Mouse (Mus musculus): ENCODE measurements around the gene Rpsa. TPM values are rescaled to one million over a fixed set of nuclear protein-coding genes. Genes with fewer than 3 reads are reported as not detected.

Gene Rpsa
- polyA plus RNA-seq, 1 experiment from 2014 or later, result 1,386 TPM

DNA sequence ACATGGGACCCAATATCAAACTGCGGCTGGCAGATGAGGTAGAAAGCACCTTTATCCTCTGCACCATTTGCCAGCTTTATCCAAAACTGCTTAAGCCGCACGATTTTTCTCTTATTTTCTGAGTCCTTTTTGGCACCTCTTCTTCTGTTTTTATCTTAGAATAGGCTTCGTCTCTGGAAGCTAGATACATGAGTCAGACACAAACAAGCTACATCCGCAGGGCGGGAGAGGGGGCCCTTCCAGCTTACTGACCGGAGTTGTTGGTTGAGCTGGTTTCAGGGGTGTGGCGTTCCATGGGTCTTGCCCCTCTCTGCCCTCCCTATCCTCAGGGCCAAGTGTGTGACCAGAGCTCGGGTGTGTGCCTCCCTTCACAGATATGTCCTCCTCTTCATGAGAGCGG, 51.3 kb downstream of the Rpsa start:
- H3K4me3 ChIP-seq (ENCODE audit: low read length), result no peak overlapping the region
- WGBS, result 73% methylated on average over 10 of the region's 10 CpGs

More for the DNA sequence above, 51.3 kb downstream of the Rpsa start:
- H3K9ac ChIP-seq (ENCODE audit: low read length), result no peak overlapping the region
- H3K4me2 ChIP-seq (ENCODE audit: low read depth, low read length), result no peak overlapping the region
- H3K4me1 ChIP-seq (replicated peaks; ENCODE audit: control insufficient read depth, insufficient read depth, low read length), result no peaks in the 10 kb centered on the region
- no peaks in the 10 kb centered on the region for H3K27me3 ChIP-seq (ENCODE audit: control insufficient read depth, insufficient read depth, low read depth, low read length)
- H3K9me3 ChIP-seq (ENCODE audit: control insufficient read depth, low read length), result no peaks in the 10 kb centered on the region
- no peak overlapping the region for H3K27ac ChIP-seq (ENCODE audit: low read length)
- no peaks in the 10 kb centered on the region for H3K36me3 ChIP-seq (ENCODE audit: control insufficient read depth, insufficient read depth, low read length)
- no peak for ATAC-seq (ENCODE audit: low read depth)

Other genes with a start within 250 kb of the Rpsa start
- 50.9 and 53.4 TPM in 2 replicates for gene Wdr48, start 232.8 kb upstream of the Rpsa start, polyA plus RNA-seq (2015; fragmentation: Nextera tagmentation; extraction: Ambion mirVana)
- gene Gorasp1, start 190.1 kb upstream of the Rpsa start, polyA plus RNA-seq (2015; fragmentation: Nextera tagmentation; extraction: Ambion mirVana), result 29.8 and 35.7 TPM in 2 replicates
- gene Ttc21a, start 190.1 kb upstream of the Rpsa start, polyA plus RNA-seq (2015; fragmentation: Nextera tagmentation; extraction: Ambion mirVana), result 1.3 and 2.1 TPM in 2 replicates
- 9.6 and 9.8 TPM in 2 replicates for gene Csrnp1, start 143.0 kb upstream of the Rpsa start, polyA plus RNA-seq (2015; fragmentation: Nextera tagmentation; extraction: Ambion mirVana)
- gene Xirp1, start 104.1 kb upstream of the Rpsa start, polyA plus RNA-seq (2015; fragmentation: Nextera tagmentation; extraction: Ambion mirVana), result 1.3 and 1.6 TPM in 2 replicates
- gene Cx3cr1, start 57.8 kb upstream of the Rpsa start, polyA plus RNA-seq (2015; fragmentation: Nextera tagmentation; extraction: Ambion mirVana), result 8.9 and 9.2 TPM in 2 replicates
- 0.38 and 0.72 TPM in 2 replicates for gene Ccr8, start 35.6 kb upstream of the Rpsa start, polyA plus RNA-seq (2015; fragmentation: Nextera tagmentation; extraction: Ambion mirVana)
- gene Slc25a38, start 17.3 kb upstream of the Rpsa start, polyA plus RNA-seq (2015; fragmentation: Nextera tagmentation; extraction: Ambion mirVana), result 29.8 and 29.9 TPM in 2 replicates
- gene Mobp, start 22.0 kb downstream of the Rpsa start, polyA plus RNA-seq (2015; fragmentation: Nextera tagmentation; extraction: Ambion mirVana), result not detected in 2 replicates
- gene Myrip, start 173.8 kb downstream of the Rpsa start, polyA plus RNA-seq (2015; fragmentation: Nextera tagmentation; extraction: Ambion mirVana), result 0.24 and 0.29 TPM in 2 replicates